Mouse (Mus musculus): Measurements from ENCODE around the gene 9430038I01Rik.
"Not testable (repeated sequence)": the region's sequence is repeated elsewhere in the genome, so short reads cannot be mapped to it uniquely, and the experiment has no call there.

Gene 9430038I01Rik

DNA sequence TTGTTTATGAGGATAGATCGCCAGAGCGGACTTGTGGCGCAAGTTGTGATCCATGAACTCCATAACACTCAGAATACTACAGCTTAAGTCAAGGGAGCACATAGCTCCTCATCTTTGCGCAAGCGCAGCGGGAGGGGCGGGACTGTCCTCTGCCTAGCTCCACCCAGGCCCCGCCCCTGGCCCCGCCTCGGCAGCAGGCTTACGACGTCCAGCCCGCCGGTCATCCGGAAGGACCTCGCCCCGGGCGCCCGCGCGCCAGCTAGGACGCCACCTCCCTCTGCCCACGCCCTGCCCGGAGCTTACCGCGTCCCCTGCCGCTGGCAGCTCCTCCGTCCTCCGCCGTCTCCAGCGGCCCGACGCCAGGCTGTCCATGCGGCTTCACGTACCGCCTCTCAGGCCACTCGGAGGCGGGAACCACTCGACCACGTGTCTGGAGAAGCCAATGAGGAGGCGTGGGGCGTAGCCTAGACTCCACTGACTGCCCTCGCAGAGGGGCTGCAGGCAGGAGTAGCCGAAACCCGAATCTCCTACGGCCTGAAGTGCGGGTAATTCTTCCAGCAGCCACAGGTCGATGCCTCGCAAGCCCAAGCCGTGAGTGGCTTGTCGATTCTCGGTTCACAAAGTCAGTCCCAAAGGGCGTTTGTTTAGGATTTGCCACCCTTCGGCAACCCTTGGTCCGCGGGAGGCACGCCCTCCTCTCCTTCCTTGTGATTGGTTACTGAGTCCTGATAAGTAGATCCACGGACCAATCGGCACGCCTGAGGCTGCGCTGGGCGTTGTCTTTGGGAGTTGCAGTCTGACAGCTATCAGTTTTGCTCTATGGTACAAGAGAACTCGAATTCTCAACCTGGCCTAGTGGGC, at the start of gene 9430038I01Rik:
TSS of gene 9430038I01Rik (minus strand) at position 426 of the 861 bp plus-strand sequence.
- DNase-seq (ENCODE audit: low spot score) = peak; percentile 96

DNA sequence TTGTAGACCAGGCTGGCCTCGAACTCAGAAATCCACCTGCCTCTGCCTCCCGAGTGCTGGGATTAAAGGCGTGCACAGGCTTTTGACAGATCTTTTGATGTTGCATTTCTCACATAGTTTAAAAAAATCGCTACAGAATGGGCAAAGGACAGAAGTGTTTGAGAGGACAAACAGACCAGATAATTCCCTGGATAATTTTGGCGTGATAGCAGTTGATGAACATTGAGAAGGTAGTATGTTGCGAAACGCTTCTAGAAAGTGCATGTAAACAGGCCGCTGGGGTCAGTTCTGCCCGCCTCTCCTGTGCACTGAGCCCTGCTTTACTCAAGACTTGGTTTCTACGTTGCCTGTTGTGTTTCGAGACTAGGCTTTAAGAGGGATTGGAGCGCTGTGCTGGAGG, 34.8 kb upstream of the 9430038I01Rik start:
- DNase-seq (ENCODE audit: low spot score) = no peak

DNA sequence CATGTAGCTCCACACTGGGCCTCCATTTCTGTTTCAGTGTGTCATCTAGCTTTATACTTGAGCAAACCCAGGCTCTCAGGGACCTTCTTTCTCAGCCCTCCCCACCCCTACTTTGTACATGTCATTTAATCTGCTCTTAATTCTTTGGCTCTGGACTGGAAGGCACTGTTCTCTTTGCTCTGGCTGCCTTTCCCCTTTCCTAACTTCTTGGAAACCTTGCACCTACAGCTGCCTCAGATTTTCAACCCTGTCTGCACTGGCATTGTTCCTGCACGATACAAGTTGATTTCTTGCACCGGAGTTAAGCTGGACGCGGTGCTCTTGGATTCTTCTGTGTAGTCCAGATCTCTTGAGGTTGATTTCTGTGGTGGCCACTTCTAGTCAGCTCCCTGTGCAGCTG, 32.4 kb upstream of the 9430038I01Rik start:
- DNase-seq (ENCODE audit: low spot score) = no peak

DNA sequence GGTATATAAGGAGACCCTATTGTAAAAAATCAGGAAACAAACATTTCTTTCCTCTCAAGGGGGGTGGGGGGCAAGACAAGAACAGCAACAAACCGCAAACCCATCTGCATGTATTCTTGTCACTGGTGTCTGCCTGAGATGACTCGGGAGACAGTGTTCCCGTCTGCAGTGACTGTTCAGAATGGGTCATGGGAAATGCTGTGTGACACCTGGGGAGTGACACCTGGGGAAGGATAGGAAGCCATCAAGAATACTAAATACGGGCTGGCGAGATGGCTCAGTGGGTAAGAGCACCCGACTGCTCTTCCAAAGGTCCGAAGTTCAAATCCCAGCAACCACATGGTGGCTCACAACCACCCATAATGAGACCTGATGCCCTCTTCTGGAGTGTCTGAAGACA, 28.4 kb upstream of the 9430038I01Rik start:
- not testable (repeated sequence) for DNase-seq (ENCODE audit: low spot score)

DNA sequence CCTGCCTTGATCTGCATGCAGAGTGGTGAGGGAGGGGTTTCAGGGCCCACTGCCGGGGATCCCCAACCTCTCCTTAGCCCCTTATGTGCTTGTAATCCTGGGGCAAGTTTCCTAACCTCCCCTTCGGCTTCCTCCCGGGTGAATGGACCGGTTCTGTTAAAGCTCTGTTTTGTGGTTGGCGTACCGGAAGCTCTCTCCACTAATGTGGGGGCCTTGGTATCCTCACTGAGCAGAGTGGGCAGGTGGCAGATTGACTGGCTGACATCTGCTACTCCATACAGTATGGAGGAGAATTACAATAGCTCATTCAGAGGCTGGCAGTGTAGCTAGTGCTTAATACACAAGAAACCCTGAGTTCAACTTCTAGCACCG, 27.6 kb upstream of the 9430038I01Rik start:
- DNase-seq (ENCODE audit: low spot score) = peak; percentile 48

DNA sequence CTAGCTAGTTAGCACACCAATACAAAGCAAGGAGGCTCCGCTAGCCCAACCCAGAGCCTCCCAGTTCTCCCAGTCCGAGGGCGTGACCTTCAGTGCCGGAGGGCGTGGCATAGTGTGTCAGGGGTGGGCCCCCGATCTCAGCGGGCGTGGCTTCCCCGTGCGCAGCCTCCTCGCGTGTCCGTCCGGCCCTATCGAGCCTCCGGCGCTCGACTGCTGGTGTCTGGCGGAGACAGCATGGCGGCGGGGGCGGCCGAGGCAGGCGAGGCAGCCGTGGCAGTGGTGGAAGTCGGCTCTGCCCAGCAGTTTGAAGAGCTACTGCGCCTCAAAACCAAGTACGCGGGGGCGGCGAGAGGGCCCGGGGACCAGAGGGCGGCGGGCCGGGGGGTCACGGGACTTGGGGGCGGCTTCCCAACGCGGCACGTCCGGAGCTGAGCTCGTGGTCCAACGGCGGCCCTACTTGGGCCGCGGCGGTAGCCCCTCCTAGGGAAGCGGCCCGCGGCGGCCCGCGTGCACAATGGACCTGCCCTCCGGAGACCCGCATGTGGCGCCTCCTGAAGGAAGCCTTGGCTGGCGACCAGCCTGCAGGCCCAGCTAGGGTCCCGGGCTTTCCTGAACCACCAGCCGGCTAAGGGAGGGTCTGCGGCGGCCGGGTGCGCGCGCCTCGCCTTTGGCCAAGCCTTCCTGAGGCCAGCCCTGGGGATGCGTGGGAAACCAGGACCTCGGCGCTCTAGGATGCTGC, 27.0 kb upstream of the 9430038I01Rik start, which contains the start of gene Glrx3:
TSS of gene Glrx3 (plus strand) at position 175 of the 739 bp plus-strand sequence.
- DNase-seq (ENCODE audit: low spot score) = peak; percentile 97

DNA sequence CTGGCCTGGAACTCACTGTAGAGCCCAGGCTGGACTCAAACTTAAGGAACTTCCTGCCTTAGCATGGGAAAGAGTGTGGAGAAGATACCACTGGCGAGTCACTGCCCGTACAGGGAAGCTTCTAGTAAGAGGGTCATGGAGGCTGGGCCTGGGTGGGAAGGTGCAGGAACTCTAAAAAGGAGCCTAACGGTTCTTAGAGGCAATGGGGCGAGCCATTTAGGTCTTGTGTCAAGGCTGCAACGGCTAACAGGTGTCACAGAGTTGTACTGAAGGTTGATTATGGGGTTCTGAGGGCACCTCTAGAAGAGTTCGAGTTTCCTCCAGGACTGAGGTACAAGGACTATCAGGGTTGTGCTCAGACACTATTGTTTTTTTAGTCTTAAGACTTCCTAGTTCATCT, 26.3 kb upstream of the 9430038I01Rik start:
- peak; percentile 12 for DNase-seq (ENCODE audit: low spot score)

DNA sequence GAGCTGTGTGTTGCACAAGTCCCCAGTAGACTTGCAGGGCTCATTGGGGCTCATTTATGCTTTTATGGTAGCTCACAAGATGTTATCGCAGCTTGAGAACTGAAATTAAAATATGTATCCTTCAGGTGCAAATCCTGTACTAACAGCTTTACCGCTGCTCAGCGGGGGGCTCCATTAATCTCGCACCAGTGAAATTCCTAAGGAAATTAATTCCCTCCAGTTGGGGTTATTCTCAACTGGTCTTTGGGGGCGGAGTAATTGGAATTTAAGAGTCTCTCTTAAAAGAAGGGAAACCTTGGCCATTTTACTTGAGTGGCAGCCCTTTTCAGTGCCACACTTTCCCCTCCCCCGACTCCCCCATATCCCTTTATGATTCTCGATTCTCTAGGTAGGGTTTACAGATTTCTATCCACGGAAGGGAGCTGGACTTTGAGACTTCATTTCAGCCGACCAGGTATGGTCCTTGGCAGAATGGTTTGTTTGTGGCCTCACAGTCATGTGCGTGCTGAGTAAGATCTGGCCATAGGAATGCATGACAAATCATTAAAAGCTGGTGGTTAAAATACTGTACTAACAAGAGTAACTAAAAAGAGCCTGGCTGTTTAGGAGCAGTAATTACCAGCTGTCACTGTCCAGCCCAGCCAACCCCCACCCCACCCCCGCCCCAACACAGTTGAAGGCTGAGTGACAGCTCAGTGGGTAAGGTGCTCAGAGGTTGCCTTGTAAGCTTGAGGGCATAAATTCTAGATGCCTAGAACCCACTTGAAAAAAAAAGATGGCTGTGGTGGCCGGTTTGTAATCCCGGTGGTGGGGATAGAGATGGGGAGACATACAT, 21.4 kb upstream of the 9430038I01Rik start:
- DNase-seq (ENCODE audit: low spot score) = no peak

DNA sequence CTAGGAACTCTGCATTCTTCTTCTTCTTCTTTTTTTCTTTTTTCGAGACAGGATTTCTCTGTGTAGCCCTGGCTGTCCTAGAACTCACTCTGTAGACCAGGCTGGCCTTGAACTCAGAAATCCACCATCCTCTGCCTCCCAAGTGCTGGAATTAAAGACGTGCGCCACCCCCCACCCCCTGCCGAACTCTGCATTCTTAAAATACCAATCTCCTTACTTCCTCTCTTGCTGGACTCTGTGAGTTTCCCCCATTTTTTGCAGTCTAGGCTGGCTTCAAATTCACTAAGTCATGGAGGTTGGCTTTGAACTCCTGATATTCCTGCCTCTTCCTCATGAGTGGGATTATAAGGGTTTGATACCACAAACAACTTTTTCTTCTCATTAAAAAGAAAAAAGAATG, 16.1 kb upstream of the 9430038I01Rik start:
- DNase-seq (ENCODE audit: low spot score) = no peak

DNA sequence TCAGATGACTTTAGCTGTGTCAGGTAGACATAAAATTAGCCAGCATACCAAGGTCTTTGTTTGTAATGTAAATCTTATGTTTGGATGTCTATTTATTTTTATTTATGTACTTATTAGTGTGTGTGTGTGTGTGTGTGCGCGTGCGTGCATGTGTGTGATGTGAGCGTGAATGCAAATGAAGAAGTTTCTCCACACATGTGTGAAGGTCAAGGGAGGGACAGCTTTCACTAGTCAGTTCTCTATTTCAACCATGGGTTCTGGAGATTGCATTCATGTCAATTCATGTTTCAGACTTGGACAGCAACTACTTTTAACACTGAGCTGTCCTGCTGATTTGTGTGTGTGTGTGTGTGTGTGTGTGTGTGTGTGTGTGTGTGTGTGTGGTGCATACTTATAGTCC, 10.7 kb upstream of the 9430038I01Rik start:
- DNase-seq (ENCODE audit: low spot score) = no peak

DNA sequence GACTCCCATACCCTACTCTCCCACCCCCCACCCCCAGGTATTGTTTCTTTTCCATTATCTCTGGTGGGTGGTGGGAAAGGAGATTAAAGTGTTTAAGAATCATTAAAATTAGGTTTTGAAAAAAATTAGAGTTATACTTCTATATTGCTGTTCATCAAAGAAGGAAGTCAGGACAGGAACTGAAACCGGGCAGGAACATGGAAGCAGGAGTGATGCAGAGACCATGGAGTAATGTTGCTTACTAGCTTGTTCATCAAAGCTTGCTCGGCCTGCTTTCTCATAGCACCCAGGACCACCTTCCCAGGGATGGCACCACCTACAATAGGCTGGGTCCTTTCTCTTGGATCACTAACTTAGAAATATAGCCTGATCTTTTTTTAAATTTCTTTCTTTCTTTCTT, 10.0 kb upstream of the 9430038I01Rik start:
- no peak for DNase-seq (ENCODE audit: low spot score)

DNA sequence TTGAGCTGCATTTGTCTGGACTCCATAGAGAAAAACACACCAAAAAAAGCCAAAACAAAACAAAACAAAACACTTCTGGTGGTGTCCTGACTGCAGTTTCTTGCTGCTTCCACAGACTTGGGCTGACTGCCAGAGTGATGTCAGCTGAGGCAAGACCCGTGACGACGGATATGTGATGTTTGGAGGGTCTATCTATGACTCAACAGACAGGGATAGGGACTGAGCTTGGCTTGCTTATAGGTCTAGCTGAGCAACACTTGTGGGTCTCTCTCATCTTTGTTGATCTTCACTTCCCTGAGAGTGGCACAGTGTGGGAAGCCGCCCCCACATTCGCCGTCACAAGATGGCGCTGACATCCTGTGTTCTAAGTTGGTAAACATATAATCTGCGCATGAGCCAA, 4.1 kb upstream of the 9430038I01Rik start:
- DNase-seq (ENCODE audit: low spot score) = no peak

DNA sequence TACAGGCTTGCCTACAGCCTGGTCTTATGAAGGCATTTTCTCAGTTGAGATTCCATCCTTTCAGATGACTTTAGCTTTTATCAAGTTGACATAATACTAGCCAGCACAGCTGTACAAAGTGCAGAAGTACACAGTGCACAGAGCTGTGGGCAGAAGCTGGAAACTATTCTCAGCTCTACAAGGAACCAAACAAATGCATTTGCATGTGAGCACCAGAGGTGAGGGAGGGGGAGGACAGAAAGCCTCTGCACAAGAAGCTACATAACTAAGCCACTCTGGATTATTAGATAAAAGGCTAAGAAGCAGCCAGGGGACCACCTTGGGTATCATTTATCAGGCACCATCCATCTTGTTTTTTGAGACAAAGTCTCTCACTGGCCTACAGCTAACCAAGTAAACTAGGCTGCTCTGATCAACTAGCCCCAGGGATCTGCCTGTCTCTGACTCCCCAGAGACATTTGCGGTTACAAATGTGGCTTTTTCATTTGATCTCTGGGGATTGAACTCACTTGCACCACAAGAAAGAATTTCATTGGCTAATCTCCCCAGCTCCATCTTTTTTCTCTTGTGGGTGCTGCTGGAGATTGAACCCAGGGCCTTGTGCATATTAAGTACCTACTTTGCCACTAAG, 3.0 kb downstream of the 9430038I01Rik start:
- DNase-seq (ENCODE audit: low spot score) = no peak

DNA sequence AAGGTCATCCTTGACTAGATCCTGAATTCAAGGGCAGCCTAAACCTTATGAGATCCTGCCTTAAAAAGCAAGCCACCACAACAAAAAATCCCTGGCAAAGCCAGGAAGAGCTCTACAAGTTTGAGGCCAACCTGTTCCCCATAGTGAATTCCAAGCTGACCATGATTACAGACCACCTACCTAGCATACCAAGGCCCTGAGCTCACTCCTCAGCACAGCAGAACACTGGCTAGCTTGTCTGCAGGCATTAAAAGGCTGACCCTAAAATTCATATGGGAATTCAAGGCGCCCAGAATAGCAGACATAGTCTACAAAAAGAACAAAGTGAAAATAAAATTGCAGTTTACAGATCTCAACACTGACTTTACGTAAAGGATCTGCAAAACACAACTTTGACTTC, 6.4 kb downstream of the 9430038I01Rik start:
- DNase-seq (ENCODE audit: low spot score) = no peak

DNA sequence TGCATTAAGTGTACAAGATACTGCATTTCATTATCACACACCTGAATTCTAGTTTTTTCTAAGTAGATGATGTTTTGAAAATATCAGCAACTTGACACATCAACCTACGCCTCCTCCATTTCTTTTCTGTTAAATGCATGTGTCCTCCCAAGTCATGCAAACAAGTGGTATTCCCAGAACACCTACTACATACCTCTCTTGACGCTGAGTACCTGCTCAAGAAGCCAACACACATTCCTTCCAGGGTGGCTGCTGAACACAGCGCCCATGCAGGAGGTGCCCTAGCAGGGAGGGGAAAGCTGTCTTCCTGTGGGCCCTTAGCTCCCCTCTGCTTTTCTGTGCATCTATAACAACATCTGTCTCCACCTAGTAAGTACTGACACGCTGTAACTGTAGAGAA, 11.6 kb downstream of the 9430038I01Rik start:
- DNase-seq (ENCODE audit: low spot score) = no peak

DNA sequence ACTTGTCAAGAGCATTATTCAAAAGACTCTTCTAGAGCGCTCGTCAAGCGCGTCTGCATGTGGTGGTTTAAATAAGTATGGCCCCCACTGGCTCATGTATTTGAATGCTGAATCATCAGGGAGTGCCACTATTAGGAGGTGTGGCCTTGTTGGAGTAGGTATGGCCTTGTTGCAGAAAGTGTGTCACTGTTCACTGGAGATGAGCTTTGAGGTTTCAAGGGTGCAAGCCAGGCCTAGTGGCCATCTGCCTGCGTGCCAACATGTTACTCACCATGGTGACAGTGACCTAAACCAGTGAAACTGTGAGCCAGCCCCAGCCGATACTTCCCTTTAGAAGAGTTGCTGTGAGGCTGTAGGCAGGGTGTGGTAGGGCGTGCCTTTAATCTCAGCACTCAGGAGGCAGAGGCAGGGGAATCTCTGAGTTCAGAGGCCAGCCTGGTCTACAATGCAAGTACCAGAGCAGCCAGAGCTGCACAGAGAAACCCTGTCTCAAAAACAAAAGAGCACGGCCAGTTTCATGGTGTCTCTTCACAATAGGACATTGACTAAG, 13.1 kb downstream of the 9430038I01Rik start:
- DNase-seq (ENCODE audit: low spot score) = no peak

DNA sequence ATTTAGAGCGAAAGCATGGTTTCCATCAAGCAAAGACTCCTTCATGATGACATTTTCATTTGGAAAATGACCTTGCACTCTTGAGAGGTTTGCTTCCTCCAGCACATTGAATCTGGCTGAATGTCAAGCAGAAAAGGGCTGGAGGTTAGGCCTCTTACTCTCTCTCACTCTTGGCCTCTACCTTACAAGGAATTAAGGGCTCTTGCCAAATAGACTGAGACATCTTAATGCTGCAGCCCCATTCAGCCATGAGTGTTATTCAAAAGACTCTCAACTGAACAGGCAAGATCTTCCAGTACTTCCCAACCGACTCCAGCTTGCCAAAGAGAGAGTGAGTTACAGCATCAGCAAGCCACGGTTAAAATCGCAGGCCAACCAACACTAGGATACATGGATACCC, 15.1 kb downstream of the 9430038I01Rik start:
- no peak for DNase-seq (ENCODE audit: low spot score)

DNA sequence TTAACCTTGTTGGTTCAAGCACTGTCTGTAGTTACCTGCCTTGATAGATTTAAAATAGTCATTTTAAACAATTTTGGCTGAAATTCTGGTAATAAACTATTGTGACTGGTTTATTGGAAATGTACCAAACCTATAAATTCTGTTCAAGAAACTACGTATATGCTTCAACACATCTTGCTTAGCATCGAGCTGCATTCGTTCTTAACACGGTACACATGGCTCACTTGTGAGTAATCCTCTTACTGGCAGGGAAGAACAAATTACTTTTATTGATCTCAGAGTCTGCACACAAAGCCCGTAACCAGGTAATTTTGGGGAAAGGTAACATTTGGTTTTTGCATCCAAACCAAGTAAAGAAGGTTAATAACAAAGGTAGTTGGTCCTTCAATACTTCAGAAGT, 22.7 kb downstream of the 9430038I01Rik start:
- DNase-seq (ENCODE audit: low spot score) = no peak

DNA sequence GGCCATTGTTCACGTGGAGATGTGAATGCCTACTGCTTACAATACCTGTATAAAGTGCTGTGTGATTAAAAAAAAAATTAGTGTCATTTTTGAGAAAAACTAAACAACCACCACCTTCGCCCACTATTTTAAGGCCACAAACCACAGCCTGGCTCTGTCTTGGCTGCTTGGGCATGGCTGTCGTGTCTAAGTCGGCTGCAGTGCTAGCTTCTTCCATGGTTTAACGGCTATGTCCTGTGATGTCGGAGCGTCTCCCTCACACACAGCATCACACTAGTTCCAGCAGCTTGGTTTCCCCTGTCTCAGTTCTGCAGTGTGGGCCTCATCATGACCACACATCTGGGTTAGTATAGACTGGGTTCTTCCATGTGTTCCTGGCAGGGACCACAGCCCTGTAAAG, 35.6 kb downstream of the 9430038I01Rik start:
- DNase-seq (ENCODE audit: low spot score) = no peak

DNA sequence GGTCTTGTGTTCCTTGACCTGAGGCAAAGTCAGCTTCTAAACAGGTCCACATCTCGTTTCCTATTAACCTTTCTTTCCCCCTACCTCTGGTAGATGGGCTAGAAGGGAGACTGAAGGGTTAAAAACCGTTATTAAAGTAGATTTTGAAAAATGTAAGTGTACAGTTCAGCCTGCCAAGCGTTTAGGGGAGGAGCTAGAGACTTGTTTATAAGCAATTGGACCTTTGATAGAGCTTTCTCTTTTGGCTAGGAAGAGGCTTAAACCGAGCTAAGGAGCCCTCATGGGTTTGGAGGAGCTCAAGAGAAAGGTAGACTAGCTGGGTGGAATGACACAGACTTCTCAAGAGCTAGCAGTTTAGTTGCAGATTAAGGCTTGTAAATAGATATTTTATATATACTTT, 38.8 kb downstream of the 9430038I01Rik start:
- DNase-seq (ENCODE audit: low spot score) = no peak

DNA sequence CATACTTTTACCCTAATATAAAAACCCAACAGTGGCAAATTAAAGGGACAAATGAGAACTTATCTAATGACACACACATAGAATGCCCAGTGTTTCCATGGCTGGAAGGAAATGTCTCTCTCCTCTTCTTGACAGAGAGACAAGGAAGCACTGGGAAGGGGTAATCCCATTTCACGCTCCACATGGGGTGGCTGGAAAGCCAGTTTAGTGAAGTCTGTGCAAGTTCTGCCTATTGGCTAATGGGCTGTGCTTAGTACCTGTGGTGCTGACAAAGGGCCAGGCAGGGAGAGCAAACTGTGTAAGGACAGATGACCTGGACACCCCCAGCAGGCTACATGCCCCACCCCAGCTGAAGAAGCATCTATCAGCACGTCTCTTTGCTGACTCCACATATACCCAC, 40.4 kb downstream of the 9430038I01Rik start:
- peak; percentile 3 for DNase-seq (ENCODE audit: low spot score)

DNA sequence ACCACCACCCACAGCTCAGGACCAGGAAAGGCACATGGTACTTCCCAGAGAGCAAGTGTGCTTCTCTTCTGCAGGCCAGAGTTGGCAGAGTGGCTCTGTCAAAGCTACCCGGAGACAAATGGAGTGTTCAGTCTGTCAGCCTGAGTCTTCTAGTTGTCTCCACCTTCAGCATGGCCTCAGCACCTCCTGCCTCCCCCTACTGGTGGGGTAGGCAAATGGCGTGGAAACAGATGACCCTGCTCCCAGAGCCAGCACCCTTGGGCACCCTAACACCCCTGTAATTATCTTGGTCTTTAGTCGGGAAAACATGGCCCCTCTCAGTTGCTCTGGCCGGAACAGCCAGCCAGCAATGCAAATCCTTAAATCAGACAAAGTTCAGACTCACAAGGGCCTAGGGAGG, 43.8 kb downstream of the 9430038I01Rik start:
- DNase-seq (ENCODE audit: low spot score) = no peak
